Mouse (Mus musculus): ENCODE measurements around the gene Azin2. TPM values are rescaled to one million over a fixed set of nuclear protein-coding genes. Genes with fewer than 3 reads are reported as not detected.

The Azin2 gene
- total and polyA plus RNA-seq, 3 experiments, result 0.91 to 2.4 (median 1.7) TPM

DNA sequence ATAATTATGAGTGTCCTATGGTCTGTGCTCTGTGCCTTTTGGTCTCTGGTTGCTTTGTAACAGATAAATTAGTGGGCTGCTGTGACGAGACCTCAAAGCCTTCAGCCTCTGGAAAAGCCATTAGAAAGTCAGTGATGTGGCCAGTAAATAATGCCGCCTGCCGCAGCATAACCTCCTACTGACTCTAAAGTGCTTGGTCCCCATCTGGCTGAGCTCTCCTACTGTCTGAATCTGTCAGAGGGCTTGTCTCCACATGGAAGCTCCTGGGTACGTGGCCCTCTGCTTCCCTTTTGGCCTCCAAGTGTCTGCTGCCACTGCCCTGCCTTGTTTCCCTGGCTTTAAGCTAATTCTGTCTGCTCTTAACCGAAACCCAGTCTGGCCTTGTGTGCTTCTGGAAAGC, 47.3 kb upstream of the Azin2 start:
- TF ChIP-seq POLR2AphosphoS2 (IDR thresholded peaks at IDR 0.05; ENCODE audit: low read depth, low read length), result no peak
- TF ChIP-seq MYC (IDR thresholded peaks at IDR 0.05; ENCODE audit: low read depth, low read length), result no peak
- TF ChIP-seq CHD1 (IDR thresholded peaks at IDR 0.05; ENCODE audit: low read depth, low read length), result no peak
- no peak for TF ChIP-seq MAFK (IDR thresholded peaks at IDR 0.05; ENCODE audit: insufficient replicate concordance, low read length)
- TF ChIP-seq TBP (conservative IDR thresholded peaks at IDR 0.05; ENCODE audit: low read depth, low read length), result no peak
- no peak for TF ChIP-seq MAX (IDR thresholded peaks at IDR 0.05; ENCODE audit: low read length)
- TF ChIP-seq PAX5 (IDR thresholded peaks at IDR 0.05; ENCODE audit: low read length), result no peak
- TF ChIP-seq ELF1 (IDR thresholded peaks at IDR 0.05; ENCODE audit: low read depth, low read length), result no peak
- no peak for TF ChIP-seq TCF12 (IDR thresholded peaks at IDR 0.05; ENCODE audit: low read depth, low read length)
- TF ChIP-seq UBTF (IDR thresholded peaks at IDR 0.05; ENCODE audit: low read depth, low read length), result no peak
- no peak for TF ChIP-seq SIN3A (IDR thresholded peaks at IDR 0.05; ENCODE audit: low read length)
- no peak for TF ChIP-seq JUN (IDR thresholded peaks at IDR 0.05; ENCODE audit: insufficient read depth, low read depth, low read length)
- no peak for TF ChIP-seq RAD21 (IDR thresholded peaks at IDR 0.05; ENCODE audit: low read depth, low read length)
- no peak for TF ChIP-seq EP300 (IDR thresholded peaks at IDR 0.05; ENCODE audit: low read length)
- TF ChIP-seq MXI1 (IDR thresholded peaks at IDR 0.05; ENCODE audit: low read depth, low read length), result no peak
- TF ChIP-seq IRF4 (IDR thresholded peaks at IDR 0.05; ENCODE audit: low read depth, low read length), result no peak
- TF ChIP-seq GABPA (IDR thresholded peaks at IDR 0.05; ENCODE audit: insufficient replicate concordance, low read depth, low read length), result no peak
- no peak for TF ChIP-seq SMC3 (IDR thresholded peaks at IDR 0.05; ENCODE audit: low read depth, low read length)
- no peak for TF ChIP-seq ETS1 (conservative IDR thresholded peaks at IDR 0.05; ENCODE audit: low read depth, low read length)
- TF ChIP-seq CTCF (conservative IDR thresholded peaks at IDR 0.05 in 1 of 2, IDR thresholded peaks at IDR 0.05 in 1 of 2; ENCODE audit: low read depth in 2 of 2, low read length in 2 of 2), result no peak
- Histone ChIP-seq H3K36me3 (replicated peaks in 1 of 2; ENCODE audit: control insufficient read depth in 1 of 2, insufficient read depth in 1 of 2, low read length in 1 of 2) (peaks cover 67 to 93% of the 10 kb centered on the region in 2 experiments), H3K27ac (ENCODE audit: insufficient read depth, low read depth) (no peak overlapping the region), H3K27me3 (replicated peaks) (no peaks in the 10 kb centered on the region), H3K9me3 (replicated peaks; ENCODE audit: low read length) (peaks cover 4% of the 10 kb centered on the region), H3K4me1 (ENCODE audit: control insufficient read depth in 1 of 2, insufficient read depth in 2 of 2) (no peaks in the 10 kb centered on the region), H3K4me2 (ENCODE audit: insufficient read depth, low read depth, poor library complexity, severe bottlenecking) (no peak overlapping the region), H3K9ac (ENCODE audit: insufficient read depth, low read depth) (no peak overlapping the region), H3K79me2 (replicated peaks; ENCODE audit: control insufficient read depth, extremely low read depth, insufficient read depth, poor library complexity, severe bottlenecking) (no peaks in the 10 kb centered on the region), H3K4me3 (replicated peaks in 1 of 3; ENCODE audit: low read depth in 2 of 3, low read length in 2 of 3, poor library complexity in 1 of 3) (no peak overlapping the region)
- dilution Hi-C loops (cut with MboI; ENCODE audit: extremely low pct_ligation_motif_present, extremely low pct_unique_long_range_greater_than_20kb, low sequenced_read_pairs) (no loop called here), in situ Hi-C loops (cut with MboI; ENCODE audit: low pct_ligation_motif_present, low pct_unique_long_range_greater_than_20kb, low sequenced_read_pairs) (no loop called here)
- no peak for DNase-seq (ENCODE audit: extremely low read depth)

DNA sequence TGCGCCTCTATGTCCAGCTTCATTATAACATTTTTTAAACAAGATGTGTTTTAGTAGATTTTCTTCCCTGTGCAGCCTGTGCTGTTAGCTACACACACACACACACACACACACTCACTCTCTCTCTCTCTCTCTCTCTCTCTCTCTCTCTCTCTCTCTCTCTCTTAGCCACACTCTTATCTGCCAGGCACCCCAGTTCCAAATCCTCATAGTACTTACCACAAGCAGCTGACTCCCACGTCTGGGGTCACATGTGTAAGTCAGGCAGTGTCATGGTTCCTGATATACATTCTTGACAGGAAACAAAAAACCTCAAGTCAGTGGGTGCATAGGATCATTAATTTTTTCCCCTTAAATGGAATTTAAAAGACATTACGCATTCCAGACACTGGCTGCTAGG, 46.4 kb upstream of the Azin2 start:
- TF ChIP-seq ETS1 (conservative IDR thresholded peaks at IDR 0.05; ENCODE audit: low read depth, low read length) (no peak), E2F4 (IDR thresholded peaks at IDR 0.05; ENCODE audit: insufficient replicate concordance, low read depth, low read length) (no peak), HCFC1 (IDR thresholded peaks at IDR 0.05; ENCODE audit: low read depth, low read length) (no peak), SIN3A (IDR thresholded peaks at IDR 0.05; ENCODE audit: low read length) (no peak), MXI1 (IDR thresholded peaks at IDR 0.05; ENCODE audit: low read depth, low read length) (no peak), NELFE (IDR thresholded peaks at IDR 0.05; ENCODE audit: low read depth, low read length) (no peak), JUN (IDR thresholded peaks at IDR 0.05; ENCODE audit: insufficient read depth, low read depth, low read length) (no peak), ZC3H11A (IDR thresholded peaks at IDR 0.05; ENCODE audit: low read depth, low read length) (no peak), ELF1 (IDR thresholded peaks at IDR 0.05; ENCODE audit: low read depth, low read length) (no peak), POLR2AphosphoS2 (IDR thresholded peaks at IDR 0.05; ENCODE audit: low read depth, low read length) (no peak), CHD1 (IDR thresholded peaks at IDR 0.05; ENCODE audit: low read depth, low read length) (no peak), MAFK (IDR thresholded peaks at IDR 0.05; ENCODE audit: insufficient replicate concordance, low read length) (no peak), IRF4 (IDR thresholded peaks at IDR 0.05; ENCODE audit: low read depth, low read length) (no peak)
- no peak overlapping the region for H3K27ac ChIP-seq (ENCODE audit: insufficient read depth, low read depth)

More for the DNA sequence above, 46.4 kb upstream of the Azin2 start:
- Histone ChIP-seq H3K4me2 (ENCODE audit: insufficient read depth, low read depth, poor library complexity, severe bottlenecking) (no peak overlapping the region), H3K9me3 (replicated peaks; ENCODE audit: low read length) (peaks cover 2% of the 10 kb centered on the region), H3K9ac (ENCODE audit: insufficient read depth, low read depth) (no peak overlapping the region), H3K36me3 (replicated peaks in 1 of 2; ENCODE audit: control insufficient read depth in 1 of 2, insufficient read depth in 1 of 2, low read length in 1 of 2) (peaks cover 72 to 93% of the 10 kb centered on the region in 2 experiments), H3K4me3 (replicated peaks in 1 of 3; ENCODE audit: low read depth in 2 of 3, low read length in 2 of 3, poor library complexity in 1 of 3) (no peak overlapping the region), H3K4me1 (ENCODE audit: control insufficient read depth in 1 of 2, insufficient read depth in 2 of 2) (peaks cover under 1 to 2% of the 10 kb centered on the region in 2 experiments; a peak in 3 of 4 replicates), H3K79me2 (replicated peaks; ENCODE audit: control insufficient read depth, extremely low read depth, insufficient read depth, poor library complexity, severe bottlenecking) (no peaks in the 10 kb centered on the region), H3K27me3 (replicated peaks) (no peaks in the 10 kb centered on the region)
- dilution Hi-C loops (cut with MboI; ENCODE audit: extremely low pct_ligation_motif_present, extremely low pct_unique_long_range_greater_than_20kb, low sequenced_read_pairs), result no loop called here
- in situ Hi-C loops (cut with MboI; ENCODE audit: low pct_ligation_motif_present, low pct_unique_long_range_greater_than_20kb, low sequenced_read_pairs), result no loop called here
- DNase-seq (ENCODE audit: extremely low read depth), result no peak
